Mouse (Mus musculus) kidney, postnatal 0 days (tissue): ENCODE data around the gene Mettl26. TPM values are rescaled to one million over a fixed set of nuclear protein-coding genes. Genes with fewer than 3 reads are reported as not detected.

ENCODE experiments used
- ATAC-seq: fragments of 200-750 bp; cut with Nextera tagmentation; replicated peaks from 2 replicates; pipeline ENCODE4 v1.8.0; 2017; ENCODE audit warnings: low read depth, moderate number of reproducible peaks, moderate TSS enrichment, moderate library complexity; ENCODE audit not compliant: low FRiP score
- DNase-seq: peaks from one replicate; pipeline ENCODE4 v3.0.0-alpha.2; 2016; ENCODE audit warnings: low spot score
- H3K27ac ChIP-seq: fragments of 300-500 bp; sonication (generic); 2 replicates; pipeline ENCODE4 v1.5.1; 2014; ENCODE audit warnings: mild to moderate bottlenecking
- H3K27me3 ChIP-seq: fragments of 300-500 bp; sonication (generic); 2 replicates; pipeline ENCODE4 v1.6.1; 2014; ENCODE audit warnings: low read length, mixed read lengths; ENCODE audit not compliant: insufficient read depth
- H3K36me3 ChIP-seq: fragments of 300-500 bp; sonication (generic); 2 replicates; pipeline ENCODE4 v1.6.1; 2014; ENCODE audit warnings: low read length, mixed read lengths; ENCODE audit not compliant: insufficient read depth
- H3K4me1 ChIP-seq: fragments of 300-500 bp; sonication (generic); replicated peaks from 2 replicates; pipeline ENCODE4 v1.6.1; 2014; ENCODE audit warnings: antibody characterized with exemption, low read length, mixed read lengths; ENCODE audit not compliant: insufficient read depth
- H3K4me2 ChIP-seq: fragments of 300-500 bp; sonication (generic); 2 replicates; pipeline ENCODE4 v1.6.1; 2014; ENCODE audit warnings: mild to moderate bottlenecking, low read length, moderate library complexity, mixed read lengths
- H3K4me3 ChIP-seq: fragments of 300-500 bp; sonication (generic); replicated peaks from 2 replicates; pipeline ENCODE4 v1.5.1; 2014; ENCODE audit warnings: low read depth, low read length
- H3K9ac ChIP-seq: fragments of 300-500 bp; sonication (generic); 2 replicates; pipeline ENCODE4 v1.6.1; 2014; ENCODE audit warnings: low read depth, low read length
- H3K9me3 ChIP-seq: fragments of 300-500 bp; sonication (generic); replicated peaks from 2 replicates; pipeline ENCODE4 v1.6.1; 2016; ENCODE audit warnings: low read length, inconsistent platforms, mixed read lengths
- CTCF ChIP-seq: IDR thresholded peaks from 2 replicates; pipeline ENCODE4 v1.5.1; 2016; ENCODE audit warnings: antibody characterized with exemption, low read depth, mild to moderate bottlenecking, moderate library complexity
- WGBS: fragments of 180-500 bp; shearing (Covaris S2); extraction: QIAGEN DNeasy Blood & Tissue Kit; methylation state at CpG from one replicate; pipeline ENCODE4 v1.1.7; 2014; 5-methylcytosine and 5-hydroxymethylcytosine counted together
- polyA plus RNA-seq: library from polyadenylated mRNA; unstranded; fragments of >200 nt; fragmentation: Nextera tagmentation; extraction: Ambion mirVana; gene quantifications from 2 replicates; pipeline ENCODE4 v1.2.1, GENCODE M21; 2015

Gene Mettl26
- polyA plus RNA-seq, 1 experiment from 2014 or later: 106 TPM

DNA sequence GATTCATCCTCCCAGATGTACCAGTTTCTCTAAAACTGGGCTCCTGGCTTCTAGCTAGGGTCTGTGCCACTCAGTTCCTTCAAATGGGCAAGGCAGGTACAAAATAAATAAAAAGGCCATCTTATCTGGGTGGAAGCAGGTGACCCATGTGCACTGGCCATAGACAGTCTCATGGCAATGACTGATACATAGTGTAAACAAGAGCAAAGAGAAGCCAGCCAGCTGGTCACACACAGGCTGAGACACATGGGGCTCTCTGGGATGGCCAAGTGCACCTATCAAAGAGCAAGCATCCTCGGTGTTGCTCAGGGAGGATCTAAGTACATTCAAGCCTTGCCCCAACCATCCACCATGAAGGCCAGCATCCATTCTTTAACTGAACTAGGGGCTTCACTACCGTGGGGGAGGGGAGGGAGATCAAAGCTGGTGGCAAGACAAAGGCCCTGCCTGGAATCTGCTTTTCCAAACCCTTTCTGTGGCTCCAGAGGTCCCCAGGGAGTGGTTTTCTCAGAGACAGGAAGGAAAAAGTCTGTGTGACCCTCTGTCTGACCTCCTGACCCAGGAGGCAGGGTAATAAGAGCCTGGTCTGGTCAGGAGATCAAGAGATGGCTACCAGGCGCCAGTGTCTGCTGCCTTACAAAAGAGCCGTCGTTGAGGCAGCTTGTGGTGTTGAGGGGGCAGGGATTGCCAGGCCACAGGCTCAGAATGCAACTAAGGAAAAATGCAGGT, 6.2 kb downstream of the Mettl26 start:
- H3K9me3 ChIP-seq: no peaks in the 10 kb centered on the region
- H3K27ac ChIP-seq: no peak overlapping the region
- H3K9ac ChIP-seq: no peak overlapping the region
- no peak for ATAC-seq
- H3K27me3 ChIP-seq: no peaks in the 10 kb centered on the region
- no peak for DNase-seq
- H3K4me2 ChIP-seq: no peak overlapping the region
- no peak for TF ChIP-seq CTCF
- 0 out of 2 replicates have a peak, but pooled peaks cover 26% of the 10 kb centered on the region for H3K36me3 ChIP-seq
- peaks cover 14% of the 10 kb centered on the region for H3K4me1 ChIP-seq
- H3K4me3 ChIP-seq: no peak overlapping the region
- WGBS: 19% methylated on average over 5 of the region's 5 CpGs

- H3K9ac ChIP-seq: no peak overlapping the region
- ATAC-seq: no peak
- no peak overlapping the region for H3K4me3 ChIP-seq
- no peaks in the 10 kb centered on the region for H3K27me3 ChIP-seq
- H3K4me2 ChIP-seq: no peak overlapping the region
- H3K27ac ChIP-seq: no peak overlapping the region
- 27% methylated on average over 4 of the region's 4 CpGs for WGBS
- no peak for TF ChIP-seq CTCF
- 0 out of 2 replicates have a peak, but pooled peaks cover 26% of the 10 kb centered on the region for H3K36me3 ChIP-seq
- H3K4me1 ChIP-seq: 0 out of 2 replicates have a peak, but pooled peaks cover 8% of the 10 kb centered on the region
- DNase-seq: no peak
- H3K9me3 ChIP-seq: no peaks in the 10 kb centered on the region
These were observed 6.8 kb downstream of the Mettl26 start for GRCm38 (mm10) chr17:25881691-25882090.

- H3K27me3 ChIP-seq: no peaks in the 10 kb centered on the region
- H3K4me1 ChIP-seq: 0 out of 2 replicates have a peak, but pooled peaks cover 8% of the 10 kb centered on the region
- H3K4me2 ChIP-seq: no peak overlapping the region
- no peak overlapping the region for H3K4me3 ChIP-seq
- DNase-seq: no peak
- no peaks in the 10 kb centered on the region for H3K9me3 ChIP-seq
- H3K9ac ChIP-seq: no peak overlapping the region
- 36% methylated on average over 5 of the region's 5 CpGs for WGBS
- 0 out of 2 replicates have a peak, but pooled peaks cover 26% of the 10 kb centered on the region for H3K36me3 ChIP-seq
- no peak for TF ChIP-seq CTCF
- no peak for ATAC-seq
- H3K27ac ChIP-seq: no peak overlapping the region
These were observed 7.4 kb downstream of the Mettl26 start for GRCm38 (mm10) chr17:25882306-25882705.

DNA sequence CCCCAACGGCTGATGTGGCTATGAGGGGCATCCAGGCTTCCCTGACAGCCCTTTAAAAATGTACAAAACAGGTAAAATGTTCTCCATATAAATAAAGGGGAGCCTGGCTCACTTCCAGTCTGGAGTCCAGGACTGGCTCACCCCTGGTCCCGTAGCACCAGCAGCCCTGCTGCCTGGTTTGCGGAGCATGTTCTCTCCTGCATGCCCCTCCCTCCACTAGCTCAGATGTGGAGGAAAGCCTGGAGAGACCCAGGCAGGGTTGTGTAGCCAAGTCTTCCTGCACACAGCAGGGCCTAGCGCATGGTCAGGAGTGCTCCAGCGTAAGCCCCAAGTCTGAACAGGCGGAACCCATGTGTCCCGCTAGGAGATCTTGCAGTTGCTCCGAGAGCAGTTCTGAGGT, 8.4 kb downstream of the Mettl26 start:
- Histone ChIP-seq H3K27me3 (no peaks in the 10 kb centered on the region), H3K4me2 (no peak overlapping the region), H3K27ac (no peak overlapping the region), H3K9ac (no peak overlapping the region), H3K36me3 (0 out of 2 replicates have a peak, but pooled peaks cover 22% of the 10 kb centered on the region), H3K4me3 (no peak overlapping the region), H3K4me1 (0 out of 2 replicates have a peak, but pooled peaks cover 8% of the 10 kb centered on the region), H3K9me3 (no peaks in the 10 kb centered on the region)
- WGBS: 87% methylated on average over 8 of the region's 8 CpGs
- no peak for DNase-seq
- TF ChIP-seq CTCF: no peak
- no peak for ATAC-seq

DNA sequence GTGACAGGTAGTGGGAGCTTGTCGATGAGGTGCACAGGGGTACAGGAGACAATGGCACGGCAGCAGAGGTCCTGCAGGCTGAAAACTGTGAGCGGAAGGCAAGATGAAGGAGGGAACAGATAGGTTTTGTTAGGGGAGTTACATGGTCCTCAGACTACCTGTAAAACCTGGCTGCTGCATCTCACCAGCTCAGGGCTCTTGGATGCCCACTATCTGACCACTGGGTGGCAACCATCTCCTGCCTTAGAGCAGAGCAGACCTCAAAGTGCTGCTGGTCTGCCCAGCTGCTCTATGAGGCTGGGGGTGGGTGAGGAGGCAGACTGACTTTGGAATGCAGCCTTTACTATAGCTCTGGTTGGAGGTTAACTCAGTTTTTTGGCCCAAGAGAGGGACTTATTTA, 8.9 kb downstream of the Mettl26 start:
- Histone ChIP-seq H3K4me1 (0 out of 2 replicates have a peak, but pooled peaks cover 8% of the 10 kb centered on the region), H3K27ac (no peak overlapping the region), H3K36me3 (peaks cover 24% of the 10 kb centered on the region; the same call in 1 of the 2 replicates), H3K4me3 (no peak overlapping the region), H3K27me3 (no peaks in the 10 kb centered on the region), H3K4me2 (no peak overlapping the region), H3K9ac (no peak overlapping the region), H3K9me3 (no peaks in the 10 kb centered on the region)
- peak; percentile 47; the same call in 1 of the 2 replicates for TF ChIP-seq CTCF
- 88% methylated on average over 3 of the region's 3 CpGs for WGBS
- ATAC-seq (no peak), DNase-seq (no peak)

- Histone ChIP-seq H3K4me2 (no peak overlapping the region), H3K9me3 (no peaks in the 10 kb centered on the region), H3K27me3 (no peaks in the 10 kb centered on the region), H3K9ac (no peak overlapping the region), H3K4me1 (no peaks in the 10 kb centered on the region), H3K4me3 (no peak overlapping the region), H3K27ac (no peak overlapping the region), H3K36me3 (peaks cover 22% of the 10 kb centered on the region; the same call in 1 of the 2 replicates)
- TF ChIP-seq CTCF: peak; percentile 67
- DNase-seq (peak; percentile 32), ATAC-seq (no peak)
- WGBS: 70% methylated on average over 4 of the region's 4 CpGs
These were observed 10.8 kb downstream of the Mettl26 start for GRCm38 (mm10) chr17:25885636-25886035.

GRCm38 (mm10) chr17:25886806-25887205, 11.9 kb downstream of the Mettl26 start:
- H3K27ac ChIP-seq: no peak overlapping the region
- no peak overlapping the region for H3K9ac ChIP-seq
- no peak overlapping the region for H3K4me3 ChIP-seq
- no peaks in the 10 kb centered on the region for H3K27me3 ChIP-seq
- no peaks in the 10 kb centered on the region for H3K4me1 ChIP-seq
- peaks cover 22% of the 10 kb centered on the region; the same call in 1 of the 2 replicates for H3K36me3 ChIP-seq
- DNase-seq: no peak
- no peak overlapping the region for H3K4me2 ChIP-seq
- ATAC-seq: no peak
- no peaks in the 10 kb centered on the region for H3K9me3 ChIP-seq
- no peak for TF ChIP-seq CTCF
